In genomic region chr12:107092151-107092550, GRCm38 (mm10) we compare ENCODE assay signal across 15 mouse cellular contexts.
"Had no signal": no experiment of that assay in that cellular context is flagged by ENCODE, and none has a peak within 500 bp of the region (broad histone marks: within the 10 kb centered on the region; RNA-seq: fewer than 3 reads in every experiment).

No protein-coding gene starts in this region.

- DNase-seq: gastrocnemius, adult 2 months; gastrocnemius, postnatal 10 days; gastrocnemius, postnatal 25 days; heart, adult 18-20 months; heart, postnatal 10 days; heart, postnatal 4 days; kidney, adult 18-20 months; kidney, adult 8-10 months; kidney, postnatal 10 days; kidney, postnatal 25 days; kidney, postnatal 4 days; layer of hippocampus, adult 9-11 months; liver; liver, embryonic 13.5 days; liver, postnatal 0 days had no signal
